Mouse (Mus musculus) right cerebral cortex, adult 2 months (tissue): ENCODE results near the gene Scnm1.
A peak's percentile ranks its signal among the peaks of the same experiment; 100 is the strongest.
"Not testable (repeated sequence)": the region's sequence is repeated elsewhere in the genome, so short reads cannot be mapped to it uniquely, and the experiment has no call there.

Experiments
- DNase-seq, 2 experiments: peaks; one replicate each; pipeline ENCODE4 v3.0.0; 2021 to 2022; ENCODE audit warnings: low spot score in 2 of 2

The Scnm1 gene

GRCm38 (mm10) chr3:95107308-95107707, 26.5 kb downstream of the Scnm1 start:
- DNase-seq = not testable (repeated sequence)

- peak; percentile 95 to 98 for DNase-seq
Measured at GRCm38 (mm10) chr3:95106338-95107117, 27.3 kb downstream of the Scnm1 start, which contains the start of gene Pip5k1a. TSS of gene Pip5k1a (minus strand) at chr3:95106930.

GRCm38 (mm10) chr3:95105586-95106337, 28.0 kb downstream of the Scnm1 start:
- DNase-seq = no peak

GRCm38 (mm10) chr3:95105121-95105520, 28.7 kb downstream of the Scnm1 start:
- peak; percentile 53 to 65 for DNase-seq

- no peak for DNase-seq
Measured at GRCm38 (mm10) chr3:95100854-95101253, 33.0 kb downstream of the Scnm1 start.

- DNase-seq = no peak
Measured at GRCm38 (mm10) chr3:95088071-95088470, 45.7 kb downstream of the Scnm1 start.
